Mouse (Mus musculus) embryonic facial prominence, embryonic 15.5 days (tissue): ENCODE results near the gene Mpv17l. TPM values are rescaled to one million over a fixed set of nuclear protein-coding genes. Genes with fewer than 3 reads are reported as not detected.
A peak's percentile ranks its signal among the peaks of the same experiment; 100 is the strongest.
"Not testable (repeated sequence)": the region's sequence is repeated elsewhere in the genome, so short reads cannot be mapped to it uniquely, and the experiment has no call there.

ENCODE experiments used
- ATAC-seq: fragments of 200-750 bp; cut with Nextera tagmentation; 2 replicates; pipeline ENCODE4 v1.8.0; 2017; ENCODE audit warnings: low read depth, moderate TSS enrichment; ENCODE audit not compliant: insufficient number of reproducible peaks, low FRiP score, low TSS enrichment
- H3K27ac ChIP-seq: fragments of 300-500 bp; sonication (generic); replicated peaks from 2 replicates; pipeline ENCODE4 v1.5.1; 2015; ENCODE audit warnings: mild to moderate bottlenecking, inconsistent platforms
- H3K27me3 ChIP-seq: fragments of 300-500 bp; sonication (generic); 2 replicates; pipeline ENCODE4 v1.6.1; 2015; ENCODE audit warnings: inconsistent platforms
- H3K36me3 ChIP-seq: fragments of 300-500 bp; sonication (generic); 2 replicates; pipeline ENCODE4 v1.6.1; 2015; ENCODE audit warnings: mild to moderate bottlenecking, inconsistent platforms
- H3K4me1 ChIP-seq: fragments of 300-500 bp; sonication (generic); 2 replicates; pipeline ENCODE4 v1.6.1; 2015; ENCODE audit warnings: inconsistent platforms
- H3K4me2 ChIP-seq: fragments of 300-500 bp; sonication (generic); replicated peaks from 2 replicates; pipeline ENCODE4 v1.6.1; 2015; ENCODE audit warnings: mild to moderate bottlenecking, inconsistent platforms
- H3K4me3 ChIP-seq: fragments of 300-500 bp; sonication (generic); replicated peaks from 2 replicates; pipeline ENCODE4 v1.5.1; 2015; ENCODE audit warnings: mild to moderate bottlenecking, inconsistent platforms
- H3K9ac ChIP-seq: fragments of 300-500 bp; sonication (generic); 2 replicates; pipeline ENCODE4 v1.6.1; 2015; ENCODE audit warnings: inconsistent platforms
- H3K9me3 ChIP-seq: fragments of 300-500 bp; sonication (generic); replicated peaks from 2 replicates; pipeline ENCODE4 v1.6.1; 2016; ENCODE audit warnings: inconsistent platforms
- WGBS: fragments of 180-500 bp; shearing (Covaris S2); methylation state at CpG from one replicate; pipeline ENCODE4 v1.1.7; 2015; 5-methylcytosine and 5-hydroxymethylcytosine counted together
- polyA plus RNA-seq: library from polyadenylated mRNA; unstranded; fragments of >200 nt; fragmentation: Nextera tagmentation; extraction: Ambion mirVana; gene quantifications from 2 replicates; pipeline ENCODE4 v1.2.1, GENCODE M21; 2015

Mpv17l gene
- polyA plus RNA-seq, 1 experiment from 2014 or later = 6.4 TPM

DNA sequence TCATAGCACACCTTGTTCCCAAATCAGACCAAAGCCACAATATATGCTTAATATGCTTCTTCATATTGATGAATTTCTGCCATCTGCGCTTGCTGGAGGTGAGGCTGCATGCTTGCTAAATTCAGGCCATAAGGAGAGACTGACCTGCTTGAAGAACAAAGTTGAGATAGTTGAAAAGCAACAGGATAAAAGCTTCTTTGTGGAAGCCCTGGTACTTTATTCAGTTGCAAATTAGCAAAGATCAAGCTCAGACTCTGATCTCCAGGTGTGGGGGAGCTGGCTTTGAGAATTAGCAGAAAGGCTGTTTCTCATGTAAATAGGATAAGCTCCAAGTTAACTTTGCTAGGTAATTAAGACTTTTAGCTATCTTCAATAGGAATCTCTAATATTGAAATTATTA is 74.1 kb downstream of the Mpv17l start:
- not testable (repeated sequence) for H3K4me1 ChIP-seq, H3K36me3 ChIP-seq, H3K27ac ChIP-seq, H3K27me3 ChIP-seq, H3K4me3 ChIP-seq, H3K9me3 ChIP-seq, H3K9ac ChIP-seq, ATAC-seq, H3K4me2 ChIP-seq
- 41% methylated on average over 1 of the region's 1 CpGs for WGBS

DNA sequence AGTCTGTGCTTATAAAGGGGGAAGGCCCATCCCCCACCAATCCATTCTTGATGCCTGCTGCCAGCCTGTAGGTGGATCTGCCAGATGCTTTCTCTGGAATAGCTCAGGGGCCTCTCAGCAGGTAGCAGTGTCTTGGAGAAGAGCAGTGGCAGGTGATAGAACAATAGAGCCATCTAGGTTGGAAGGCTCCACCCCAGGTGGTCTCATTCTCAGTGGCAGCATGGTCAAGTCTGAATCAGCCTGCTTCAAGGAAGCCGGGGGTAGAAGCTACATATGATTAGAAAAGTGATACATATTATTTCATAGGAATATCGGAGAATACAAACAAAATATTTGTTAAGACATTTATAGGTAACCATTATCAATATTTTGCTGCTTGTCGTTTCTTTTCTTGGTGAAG is 78.8 kb downstream of the Mpv17l start:
- not testable (repeated sequence) for H3K4me2 ChIP-seq, H3K4me3 ChIP-seq, H3K9me3 ChIP-seq, H3K4me1 ChIP-seq, H3K27ac ChIP-seq, ATAC-seq, H3K27me3 ChIP-seq, H3K9ac ChIP-seq, H3K36me3 ChIP-seq
- WGBS = 71% methylated on average over 3 of the region's 3 CpGs

DNA sequence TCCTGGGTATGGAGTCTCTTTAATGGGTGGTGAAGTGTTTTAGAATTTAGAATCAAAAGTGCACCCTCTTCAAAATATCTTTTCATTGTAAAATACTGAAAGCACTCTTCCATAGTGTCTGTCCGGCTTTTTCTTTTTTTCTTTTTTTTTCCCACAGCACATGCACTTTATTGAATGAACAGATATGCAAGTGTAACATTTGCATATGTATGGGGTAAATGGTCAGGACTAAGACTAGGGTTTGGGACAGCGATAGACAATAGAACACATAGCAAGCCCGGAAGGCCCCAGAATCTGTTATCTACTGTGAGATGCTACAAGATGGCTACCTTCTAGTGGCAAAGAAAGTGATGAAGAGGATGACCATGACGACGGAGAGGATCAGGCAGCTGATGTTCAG is 80.2 kb downstream of the Mpv17l start:
- Histone ChIP-seq H3K4me3 (no peak overlapping the region), H3K4me2 (no peak overlapping the region), H3K4me1 (peaks cover 10% of the 10 kb centered on the region), H3K27ac (no peak overlapping the region), H3K9ac (no peak overlapping the region), H3K36me3 (no peaks in the 10 kb centered on the region), H3K9me3 (no peaks in the 10 kb centered on the region), H3K27me3 (no peaks in the 10 kb centered on the region; the same call in 1 of the 2 replicates)
- no peak for ATAC-seq
- 91% methylated on average over 5 of the region's 5 CpGs for WGBS

DNA sequence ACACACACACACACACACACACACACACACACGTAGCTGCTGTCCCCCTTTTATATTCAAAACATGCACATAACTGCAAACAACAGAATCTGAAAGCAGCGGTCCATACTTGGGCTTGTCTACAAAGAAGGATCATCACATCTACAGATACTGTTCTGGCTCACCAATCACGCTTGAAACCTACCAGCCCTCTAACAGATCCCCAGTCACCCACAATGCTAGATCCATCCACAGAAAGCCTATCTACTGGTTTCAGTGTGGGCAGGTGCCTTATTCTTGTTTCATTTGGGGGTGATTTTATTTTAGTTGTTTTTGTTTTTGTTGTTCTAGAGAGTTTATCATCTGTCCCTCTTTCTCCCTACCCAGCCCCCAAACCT is 83.2 kb downstream of the Mpv17l start:
- Histone ChIP-seq H3K9me3 (no peaks in the 10 kb centered on the region), H3K27ac (no peak overlapping the region), H3K4me1 (peaks cover 10% of the 10 kb centered on the region), H3K9ac (no peak overlapping the region), H3K27me3 (no peaks in the 10 kb centered on the region; the same call in 1 of the 2 replicates), H3K36me3 (no peaks in the 10 kb centered on the region), H3K4me2 (peak overlapping the region; percentile 87), H3K4me3 (peak overlapping the region; percentile 47)
- 67% methylated on average over 3 of the region's 3 CpGs for WGBS
- ATAC-seq = no peak

DNA sequence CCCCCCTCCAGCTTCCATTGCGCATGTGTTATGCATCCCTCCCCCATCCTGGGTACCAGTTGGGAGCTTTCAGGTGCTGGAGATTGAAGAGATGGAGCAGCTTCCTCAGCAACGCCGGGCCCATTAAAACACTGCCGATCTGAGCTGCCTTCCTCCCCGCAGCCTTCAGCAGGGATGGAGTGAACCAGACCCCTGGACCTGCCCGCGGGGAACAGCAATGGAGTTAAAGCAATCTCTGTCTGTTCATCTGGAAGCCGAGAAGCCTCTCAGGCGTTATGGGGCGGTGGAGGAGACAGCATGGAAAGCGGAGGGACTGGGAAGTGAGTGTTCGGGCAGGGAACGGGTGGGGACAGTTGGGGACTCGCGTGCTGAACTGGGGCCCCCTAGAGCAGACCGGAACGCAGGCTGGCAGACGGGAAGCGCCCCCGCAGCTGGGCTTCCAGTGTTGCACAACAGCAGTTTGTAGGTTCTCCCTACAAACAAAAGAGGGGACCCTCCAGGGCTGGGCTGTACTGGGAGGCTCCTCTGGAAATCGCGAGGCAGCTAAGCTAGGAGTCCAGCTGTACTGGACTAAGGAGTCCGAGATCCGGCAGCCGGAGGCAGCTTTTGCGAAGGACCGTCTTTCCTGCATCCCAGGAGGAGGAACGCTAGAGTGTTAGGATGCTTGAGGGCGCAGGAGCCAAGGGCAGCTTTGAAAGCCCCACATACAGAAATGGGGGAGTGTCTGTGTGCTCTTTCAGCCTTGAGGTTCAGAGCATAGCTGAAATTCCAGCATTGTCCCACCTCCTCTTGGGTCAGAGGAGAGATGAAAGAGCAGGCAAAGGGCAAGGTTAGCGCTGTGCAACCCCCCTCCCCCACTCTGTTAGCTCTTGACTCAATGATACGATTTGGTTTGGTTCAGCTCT is 83.9 kb downstream of the Mpv17l start, which contains the start of the genes 2900011O08Rik and Ifitm7:
Gene 2900011O08Rik, plus strand, starts transcription at position 31 of the 905 bp plus-strand sequence.
Gene Ifitm7, minus strand, starts transcription at position 315 of the 905 bp plus-strand sequence.
- Histone ChIP-seq H3K27me3 (no peaks in the 10 kb centered on the region; the same call in 1 of the 2 replicates), H3K4me3 (peak within 1 kb of the TSS; percentile 47), H3K4me1 (peaks cover 10% of the 10 kb centered on the region), H3K27ac (no peak within 1 kb of the TSS), H3K36me3 (no peaks in the 10 kb centered on the region), H3K9me3 (no peaks in the 10 kb centered on the region), H3K9ac (peak within 1 kb of the TSS; percentile 33), H3K4me2 (peak within 1 kb of the TSS; percentile 87)
- under 1% methylated on average over 31 of the region's 31 CpGs for WGBS
- ATAC-seq = no peak; the same call in 1 of the 2 replicates

DNA sequence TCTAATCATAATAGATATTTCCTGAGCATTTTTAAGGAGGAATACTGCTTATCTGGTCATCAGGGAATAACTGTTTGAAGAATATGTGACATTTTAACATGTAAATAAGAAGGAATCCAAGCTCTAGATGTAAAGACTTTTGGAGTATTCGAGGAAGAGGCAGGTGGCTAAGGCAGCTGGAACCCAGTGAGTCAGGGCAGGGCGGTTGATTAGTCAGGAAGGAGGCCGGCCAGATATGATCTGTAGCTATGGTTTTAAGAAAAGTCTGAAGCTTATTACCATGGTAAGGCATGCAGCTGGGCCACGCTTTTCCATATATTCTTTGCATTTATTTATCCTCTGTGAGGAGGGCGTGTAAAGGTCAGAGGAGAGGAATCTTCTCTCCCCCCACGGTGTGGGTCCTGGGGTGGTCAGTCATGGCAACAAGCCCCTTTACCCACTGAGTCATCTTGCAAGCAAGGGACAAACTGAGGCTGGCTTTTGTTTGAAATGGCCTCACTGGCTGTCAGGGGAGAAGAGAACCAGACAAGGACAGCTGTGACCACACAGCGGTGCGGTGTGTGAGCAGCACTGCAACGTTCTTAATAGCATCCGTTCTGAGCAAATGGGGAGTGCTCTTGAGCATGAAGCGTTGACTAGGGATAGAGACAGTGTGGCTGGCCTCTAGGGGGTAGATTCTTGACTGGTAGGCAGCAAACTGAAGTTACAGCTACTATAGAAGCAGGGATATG is 89.7 kb downstream of the Mpv17l start:
- H3K9me3 ChIP-seq = no peaks in the 10 kb centered on the region
- no peaks in the 10 kb centered on the region for H3K4me1 ChIP-seq
- H3K4me2 ChIP-seq = no peak overlapping the region
- no peak overlapping the region for H3K9ac ChIP-seq
- H3K27me3 ChIP-seq = no peaks in the 10 kb centered on the region
- H3K4me3 ChIP-seq = no peak overlapping the region
- no peak for ATAC-seq
- H3K27ac ChIP-seq = no peak overlapping the region
- no peaks in the 10 kb centered on the region for H3K36me3 ChIP-seq
- 74% methylated on average over 11 of the region's 11 CpGs for WGBS

DNA sequence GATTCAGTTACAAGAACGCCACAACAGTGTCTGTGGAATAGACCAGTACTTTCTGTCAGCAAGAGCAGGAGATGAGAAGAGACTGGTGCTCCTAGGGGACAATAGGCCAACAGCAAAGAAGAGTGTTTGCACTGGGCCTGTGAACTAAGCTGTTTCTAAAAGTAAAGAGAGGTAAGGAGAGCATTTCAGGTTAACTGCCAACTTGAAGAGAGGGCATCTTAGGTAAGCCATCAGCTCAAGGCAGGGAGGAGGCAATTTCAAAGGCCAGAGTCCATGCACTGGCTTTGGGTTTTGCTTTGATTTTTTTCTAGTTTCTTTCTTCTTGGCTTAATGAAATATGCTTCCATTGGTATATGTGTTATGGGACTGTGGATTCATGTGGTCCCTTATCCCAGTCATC is 91.1 kb downstream of the Mpv17l start:
- no peak for ATAC-seq
- H3K36me3 ChIP-seq = no peaks in the 10 kb centered on the region
- no peak overlapping the region for H3K27ac ChIP-seq
- no peak overlapping the region for H3K4me2 ChIP-seq
- no peaks in the 10 kb centered on the region for H3K4me1 ChIP-seq
- H3K4me3 ChIP-seq = no peak overlapping the region
- H3K27me3 ChIP-seq = no peaks in the 10 kb centered on the region
- no peaks in the 10 kb centered on the region for H3K9me3 ChIP-seq
- H3K9ac ChIP-seq = no peak overlapping the region
- 74% methylated on average over 1 of the region's 1 CpGs for WGBS

DNA sequence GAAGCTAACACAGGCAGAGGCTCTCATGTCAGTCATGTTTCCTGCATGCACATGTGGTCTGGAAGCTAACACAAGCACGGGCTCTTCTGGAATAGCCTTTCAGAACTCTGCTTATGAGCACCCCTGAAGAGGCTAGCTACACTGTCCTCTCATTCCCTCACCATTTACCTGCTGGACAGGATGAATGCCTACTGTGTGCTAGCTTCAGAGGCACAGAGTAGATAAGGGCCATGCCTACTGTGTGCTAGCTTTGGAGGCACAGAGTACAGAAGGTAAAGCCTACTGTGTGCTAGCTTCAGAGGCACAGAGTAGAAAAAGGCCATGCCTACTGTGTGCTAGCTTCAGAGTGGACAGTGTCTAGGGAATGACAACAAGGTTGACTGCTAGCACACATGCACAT is 91.5 kb downstream of the Mpv17l start:
- no peaks in the 10 kb centered on the region for H3K27me3 ChIP-seq
- no peak for ATAC-seq
- H3K4me2 ChIP-seq = no peak overlapping the region
- H3K9me3 ChIP-seq = no peaks in the 10 kb centered on the region
- H3K4me3 ChIP-seq = no peak overlapping the region
- H3K27ac ChIP-seq = no peak overlapping the region
- H3K4me1 ChIP-seq = no peaks in the 10 kb centered on the region
- WGBS = 67% methylated on average over 1 of the region's 1 CpGs
- no peaks in the 10 kb centered on the region for H3K36me3 ChIP-seq
- no peak overlapping the region for H3K9ac ChIP-seq

Other genes with a start within 250 kb of the Mpv17l start
- 41.4 and 42.5 TPM in 2 replicates for gene Parn, start 235.0 kb upstream of the Mpv17l start, polyA plus RNA-seq
- gene Bfar, start 231.3 kb upstream of the Mpv17l start, polyA plus RNA-seq = 51.4 and 54.3 TPM in 2 replicates
- 3.8 and 4.4 TPM in 2 replicates for gene 3110001I22Rik, start 231.2 kb upstream of the Mpv17l start, polyA plus RNA-seq
- 0.28 TPM in 1 of 2 replicates, not detected in the other for gene Pla2g10, start 172.2 kb upstream of the Mpv17l start, polyA plus RNA-seq
- 59.5 and 59.6 TPM in 2 replicates for gene Rrn3, start 122.5 kb upstream of the Mpv17l start, polyA plus RNA-seq
- 187 and 201 TPM in 2 replicates for gene Ntan1, start 84.3 kb upstream of the Mpv17l start, polyA plus RNA-seq
- gene Pdxdc1, start within 50 bp of the Mpv17l start, polyA plus RNA-seq = 97.3 and 103 TPM in 2 replicates
- gene 2900011O08Rik, start 83.4 kb downstream of the Mpv17l start, polyA plus RNA-seq = 1.7 and 3.1 TPM in 2 replicates
- gene Ifitm7, start 83.7 kb downstream of the Mpv17l start, polyA plus RNA-seq = 0.09 and 0.47 TPM in 2 replicates